Mouse (Mus musculus): ENCODE results near the gene Lag3. TPM values are rescaled to one million over a fixed set of nuclear protein-coding genes. Genes with fewer than 3 reads are reported as not detected.

Gene Lag3
- total and polyA plus RNA-seq, 2 experiments from 2014 or later: 0.11 to 0.85 TPM

- H3K9me3 ChIP-seq (replicated peaks; ENCODE audit: control insufficient read depth, low read length): no peaks in the 10 kb centered on the region
- no peak overlapping the region for H3K9ac ChIP-seq (replicated peaks; ENCODE audit: low read depth, low read length)
- ATAC-seq (ENCODE audit: insufficient read depth, low read depth): no peak
- H3K36me3 ChIP-seq (replicated peaks; ENCODE audit: control insufficient read depth, insufficient read depth, low read length): no peaks in the 10 kb centered on the region
- DNase-seq (ENCODE audit: low spot score): no peak
- peaks cover 21% of the 10 kb centered on the region for H3K27me3 ChIP-seq (ENCODE audit: control insufficient read depth, insufficient read depth, low read length)
- peak overlapping the region; percentile 64 for H3K4me3 ChIP-seq (ENCODE audit: low read depth, low read length)
- H3K27ac ChIP-seq (ENCODE audit: low read depth): no peak overlapping the region
- peak overlapping the region; percentile 93 for H3K4me2 ChIP-seq (ENCODE audit: low read depth, low read length)
- peaks cover 7% of the 10 kb centered on the region for H3K4me1 ChIP-seq (ENCODE audit: control insufficient read depth, insufficient read depth)
- 19% methylated on average over 14 of the region's 14 CpGs for WGBS
- TF ChIP-seq CTCF (IDR thresholded peaks at IDR 0.05; ENCODE audit: low read depth): no peak
- TF ChIP-seq EP300 (IDR thresholded peaks at IDR 0.05; ENCODE audit: low read depth): no peak
Measured at GRCm38 (mm10) chr6:124856321-124856720, 55.2 kb downstream of the Lag3 start.

GRCm38 (mm10) chr6:124854647-124855046 lies 56.9 kb downstream of the Lag3 start:
- DNase-seq (ENCODE audit: low spot score): no peak
- H3K4me2 ChIP-seq (ENCODE audit: low read depth, low read length): no peak overlapping the region
- H3K4me3 ChIP-seq (ENCODE audit: low read depth, low read length): no peak overlapping the region
- no peaks in the 10 kb centered on the region for H3K36me3 ChIP-seq (replicated peaks; ENCODE audit: control insufficient read depth, insufficient read depth, low read length)
- H3K9me3 ChIP-seq (replicated peaks; ENCODE audit: control insufficient read depth, low read length): no peaks in the 10 kb centered on the region
- 51% methylated on average over 12 of the region's 12 CpGs for WGBS
- no peak overlapping the region for H3K27ac ChIP-seq (ENCODE audit: low read depth)
- H3K27me3 ChIP-seq (ENCODE audit: control insufficient read depth, insufficient read depth, low read length): peaks cover 19% of the 10 kb centered on the region
- H3K4me1 ChIP-seq (ENCODE audit: control insufficient read depth, insufficient read depth): peaks cover 7% of the 10 kb centered on the region
- no peak for ATAC-seq (ENCODE audit: insufficient read depth, low read depth)
- H3K9ac ChIP-seq (replicated peaks; ENCODE audit: low read depth, low read length): no peak overlapping the region
- TF ChIP-seq CTCF (IDR thresholded peaks at IDR 0.05; ENCODE audit: low read depth): no peak
- TF ChIP-seq EP300 (IDR thresholded peaks at IDR 0.05; ENCODE audit: low read depth): no peak

Other genes with a start within 250 kb of the Lag3 start
- 49.3 and 50.5 TPM in 2 replicates for gene Lpcat3, start 248.7 kb downstream of the Lag3 start, total RNA-seq (2014; rRNA removed; ENCODE audit: low replicate concordance)
- 61.1 and 62.7 TPM in 2 replicates for gene Lpcat3, start 248.7 kb downstream of the Lag3 start, polyA plus RNA-seq (2015; fragmentation: Nextera tagmentation; extraction: Ambion mirVana)
- gene Emg1, start 199.5 kb downstream of the Lag3 start, total RNA-seq (2014; rRNA removed; ENCODE audit: low replicate concordance): 94.9 and 106 TPM in 2 replicates
- gene Emg1, start 199.5 kb downstream of the Lag3 start, polyA plus RNA-seq (2015; fragmentation: Nextera tagmentation; extraction: Ambion mirVana): 85.6 and 97.0 TPM in 2 replicates
- 407 and 409 TPM in 2 replicates for gene Phb2, start 199.4 kb downstream of the Lag3 start, total RNA-seq (2014; rRNA removed; ENCODE audit: low replicate concordance)
- gene Phb2, start 199.4 kb downstream of the Lag3 start, polyA plus RNA-seq (2015; fragmentation: Nextera tagmentation; extraction: Ambion mirVana): 423 and 432 TPM in 2 replicates
- gene Ptpn6, start 173.0 kb downstream of the Lag3 start, total RNA-seq (2014; rRNA removed; ENCODE audit: low replicate concordance): 2.4 and 6.3 TPM in 2 replicates
- 4.3 and 4.5 TPM in 2 replicates for gene Ptpn6, start 173.0 kb downstream of the Lag3 start, polyA plus RNA-seq (2015; fragmentation: Nextera tagmentation; extraction: Ambion mirVana)
- 119 and 153 TPM in 2 replicates for gene Grcc10, start 170.3 kb downstream of the Lag3 start, total RNA-seq (2014; rRNA removed; ENCODE audit: low replicate concordance)
- 492 and 535 TPM in 2 replicates for gene Grcc10, start 170.3 kb downstream of the Lag3 start, polyA plus RNA-seq (2015; fragmentation: Nextera tagmentation; extraction: Ambion mirVana)
- not detected in 2 replicates for gene Gm45234, start 155.7 kb downstream of the Lag3 start, total RNA-seq (2014; rRNA removed; ENCODE audit: low replicate concordance)
- gene Gm45234, start 155.7 kb downstream of the Lag3 start, polyA plus RNA-seq (2015; fragmentation: Nextera tagmentation; extraction: Ambion mirVana): not detected in 2 replicates
- 7.8 and 8.5 TPM in 2 replicates for gene Atn1, start 155.2 kb downstream of the Lag3 start, total RNA-seq (2014; rRNA removed; ENCODE audit: low replicate concordance)
- gene Atn1, start 155.2 kb downstream of the Lag3 start, polyA plus RNA-seq (2015; fragmentation: Nextera tagmentation; extraction: Ambion mirVana): 5.4 and 6.0 TPM in 2 replicates
- gene Eno2, start 142.0 kb downstream of the Lag3 start, total RNA-seq (2014; rRNA removed; ENCODE audit: low replicate concordance): 1.7 and 4.1 TPM in 2 replicates
- gene Eno2, start 142.0 kb downstream of the Lag3 start, polyA plus RNA-seq (2015; fragmentation: Nextera tagmentation; extraction: Ambion mirVana): 1.3 and 1.5 TPM in 2 replicates
- gene Lrrc23, start 132.0 kb downstream of the Lag3 start, total RNA-seq (2014; rRNA removed; ENCODE audit: low replicate concordance): not detected in 2 replicates
- gene Lrrc23, start 132.0 kb downstream of the Lag3 start, polyA plus RNA-seq (2015; fragmentation: Nextera tagmentation; extraction: Ambion mirVana): 0.95 TPM in 1 of 2 replicates, not detected in the other
- 5.9 and 17.6 TPM in 2 replicates for gene Spsb2, start 103.0 kb downstream of the Lag3 start, total RNA-seq (2014; rRNA removed; ENCODE audit: low replicate concordance)
- 7.0 and 7.7 TPM in 2 replicates for gene Spsb2, start 103.0 kb downstream of the Lag3 start, polyA plus RNA-seq (2015; fragmentation: Nextera tagmentation; extraction: Ambion mirVana)
- gene Tpi1, start 97.4 kb downstream of the Lag3 start, total RNA-seq (2014; rRNA removed; ENCODE audit: low replicate concordance): 1,544 and 1,648 TPM in 2 replicates
- 1,138 and 1,142 TPM in 2 replicates for gene Tpi1, start 97.4 kb downstream of the Lag3 start, polyA plus RNA-seq (2015; fragmentation: Nextera tagmentation; extraction: Ambion mirVana)
- gene Usp5, start 82.2 kb downstream of the Lag3 start, total RNA-seq (2014; rRNA removed; ENCODE audit: low replicate concordance): 92.2 and 126 TPM in 2 replicates
- 66.4 and 73.5 TPM in 2 replicates for gene Usp5, start 82.2 kb downstream of the Lag3 start, polyA plus RNA-seq (2015; fragmentation: Nextera tagmentation; extraction: Ambion mirVana)
- gene Cdca3, start 82.2 kb downstream of the Lag3 start, total RNA-seq (2014; rRNA removed; ENCODE audit: low replicate concordance): 95.9 and 127 TPM in 2 replicates
- 51.6 and 52.9 TPM in 2 replicates for gene Cdca3, start 82.2 kb downstream of the Lag3 start, polyA plus RNA-seq (2015; fragmentation: Nextera tagmentation; extraction: Ambion mirVana)
- 0.50 and 4.2 TPM in 2 replicates for gene Gnb3, start 71.4 kb downstream of the Lag3 start, total RNA-seq (2014; rRNA removed; ENCODE audit: low replicate concordance)
- gene Gnb3, start 71.4 kb downstream of the Lag3 start, polyA plus RNA-seq (2015; fragmentation: Nextera tagmentation; extraction: Ambion mirVana): 2.8 and 3.3 TPM in 2 replicates
- gene P3h3, start 54.0 kb downstream of the Lag3 start, total RNA-seq (2014; rRNA removed; ENCODE audit: low replicate concordance): 38.5 and 41.1 TPM in 2 replicates
- gene P3h3, start 54.0 kb downstream of the Lag3 start, polyA plus RNA-seq (2015; fragmentation: Nextera tagmentation; extraction: Ambion mirVana): 7.2 and 7.6 TPM in 2 replicates
- 2.9 and 9.7 TPM in 2 replicates for gene Gpr162, start 47.7 kb downstream of the Lag3 start, total RNA-seq (2014; rRNA removed; ENCODE audit: low replicate concordance)
- gene Gpr162, start 47.7 kb downstream of the Lag3 start, polyA plus RNA-seq (2015; fragmentation: Nextera tagmentation; extraction: Ambion mirVana): 1.2 and 1.5 TPM in 2 replicates
- 4.5 TPM in 1 of 2 replicates, not detected in the other for gene Cd4, start 23.5 kb downstream of the Lag3 start, total RNA-seq (2014; rRNA removed; ENCODE audit: low replicate concordance)
- gene Cd4, start 23.5 kb downstream of the Lag3 start, polyA plus RNA-seq (2015; fragmentation: Nextera tagmentation; extraction: Ambion mirVana): 0.04 and 0.10 TPM in 2 replicates
- gene Ptms, start 8.4 kb upstream of the Lag3 start, total RNA-seq (2014; rRNA removed; ENCODE audit: low replicate concordance): 323 and 565 TPM in 2 replicates
- 221 and 246 TPM in 2 replicates for gene Ptms, start 8.4 kb upstream of the Lag3 start, polyA plus RNA-seq (2015; fragmentation: Nextera tagmentation; extraction: Ambion mirVana)
- 333 and 532 TPM in 2 replicates for gene Mlf2, start 19.7 kb upstream of the Lag3 start, total RNA-seq (2014; rRNA removed; ENCODE audit: low replicate concordance)
- gene Mlf2, start 19.7 kb upstream of the Lag3 start, polyA plus RNA-seq (2015; fragmentation: Nextera tagmentation; extraction: Ambion mirVana): 296 and 298 TPM in 2 replicates
- gene Cops7a, start 53.8 kb upstream of the Lag3 start, total RNA-seq (2014; rRNA removed; ENCODE audit: low replicate concordance): 203 and 241 TPM in 2 replicates
- gene Cops7a, start 53.8 kb upstream of the Lag3 start, polyA plus RNA-seq (2015; fragmentation: Nextera tagmentation; extraction: Ambion mirVana): 130 and 134 TPM in 2 replicates
- not detected in 2 replicates for gene Pianp, start 85.0 kb upstream of the Lag3 start, total RNA-seq (2014; rRNA removed; ENCODE audit: low replicate concordance)
- 0.37 TPM in 2 replicates for gene Pianp, start 85.0 kb upstream of the Lag3 start, polyA plus RNA-seq (2015; fragmentation: Nextera tagmentation; extraction: Ambion mirVana)
- gene Zfp384, start 97.4 kb upstream of the Lag3 start, total RNA-seq (2014; rRNA removed; ENCODE audit: low replicate concordance): 18.4 and 20.4 TPM in 2 replicates
- gene Zfp384, start 97.4 kb upstream of the Lag3 start, polyA plus RNA-seq (2015; fragmentation: Nextera tagmentation; extraction: Ambion mirVana): 5.4 and 5.5 TPM in 2 replicates
- gene Ing4, start 128.1 kb upstream of the Lag3 start, total RNA-seq (2014; rRNA removed; ENCODE audit: low replicate concordance): 41.9 and 48.7 TPM in 2 replicates
- gene Ing4, start 128.1 kb upstream of the Lag3 start, polyA plus RNA-seq (2015; fragmentation: Nextera tagmentation; extraction: Ambion mirVana): 54.1 and 59.1 TPM in 2 replicates
- gene Acrbp, start 138.0 kb upstream of the Lag3 start, total RNA-seq (2014; rRNA removed; ENCODE audit: low replicate concordance): 2.6 and 6.0 TPM in 2 replicates
- 2.2 and 2.7 TPM in 2 replicates for gene Acrbp, start 138.0 kb upstream of the Lag3 start, polyA plus RNA-seq (2015; fragmentation: Nextera tagmentation; extraction: Ambion mirVana)
- not detected in 2 replicates for gene Lpar5, start 156.2 kb upstream of the Lag3 start, total RNA-seq (2014; rRNA removed; ENCODE audit: low replicate concordance)
- gene Lpar5, start 156.2 kb upstream of the Lag3 start, polyA plus RNA-seq (2015; fragmentation: Nextera tagmentation; extraction: Ambion mirVana): 0.12 TPM in 1 of 2 replicates, not detected in the other
- 82.2 and 98.0 TPM in 2 replicates for gene Chd4, start 184.3 kb upstream of the Lag3 start, total RNA-seq (2014; rRNA removed; ENCODE audit: low replicate concordance)
- 55.5 and 58.1 TPM in 2 replicates for gene Chd4, start 184.3 kb upstream of the Lag3 start, polyA plus RNA-seq (2015; fragmentation: Nextera tagmentation; extraction: Ambion mirVana)
- 21.4 and 22.9 TPM in 2 replicates for gene Nop2, start 220.2 kb upstream of the Lag3 start, total RNA-seq (2014; rRNA removed; ENCODE audit: low replicate concordance)
- gene Nop2, start 220.2 kb upstream of the Lag3 start, polyA plus RNA-seq (2015; fragmentation: Nextera tagmentation; extraction: Ambion mirVana): 20.6 and 25.3 TPM in 2 replicates
- 10.6 and 41.9 TPM in 2 replicates for gene Iffo1, start 233.5 kb upstream of the Lag3 start, total RNA-seq (2014; rRNA removed; ENCODE audit: low replicate concordance)
- gene Iffo1, start 233.5 kb upstream of the Lag3 start, polyA plus RNA-seq (2015; fragmentation: Nextera tagmentation; extraction: Ambion mirVana): 10.5 and 12.3 TPM in 2 replicates